Mouse (Mus musculus): ENCODE data around the gene Bach1.

GRCm38 (mm10) chr16:87736106-87736505, 37.4 kb downstream of the Bach1 start:
- TF ChIP-seq POLR2A (IDR thresholded peaks at IDR 0.05; ENCODE audit: insufficient read length, low read depth) (no peak), POLR2AphosphoS2 (IDR thresholded peaks at IDR 0.05; ENCODE audit: insufficient read length, low read depth) (peak; percentile 52), MAX (IDR thresholded peaks at IDR 0.05; ENCODE audit: low read depth) (no peak), TCF12 (IDR thresholded peaks at IDR 0.05; ENCODE audit: insufficient read depth, poor library complexity, severe bottlenecking) (no peak), SRF (IDR thresholded peaks at IDR 0.05; ENCODE audit: control insufficient read depth, insufficient read length, low read depth) (no peak), CEBPB (IDR thresholded peaks at IDR 0.05; ENCODE audit: insufficient read depth, poor library complexity, severe bottlenecking) (no peak), MYOG (IDR thresholded peaks at IDR 0.05; ENCODE audit: control insufficient read depth in 1 of 3, insufficient read depth in 1 of 3, insufficient read length in 2 of 3, low read depth in 2 of 3) (no peak), REST (IDR thresholded peaks at IDR 0.05; ENCODE audit: insufficient read depth, insufficient read length) (no peak), USF1 (IDR thresholded peaks at IDR 0.05; ENCODE audit: low read depth) (no peak), MYOD1 (IDR thresholded peaks at IDR 0.05; ENCODE audit: control insufficient read depth in 1 of 3, insufficient read length in 2 of 3, low read depth in 2 of 3) (no peak), E2F4 (IDR thresholded peaks at IDR 0.05; ENCODE audit: insufficient read depth) (no peak)

Data from myocyte (in vitro differentiated cells).